Mouse (Mus musculus) regulatory T cell (primary cell): Measurements from ENCODE around the gene Tnrc6a.
"Not testable (repeated sequence)": the region's sequence is repeated elsewhere in the genome, so short reads cannot be mapped to it uniquely, and the experiment has no call there.

Experiments used
- in situ Hi-C: fragments of 300-600 bp; cut with MboI, MseI; formaldehyde crosslinking; loops from one replicate; pipeline ENCODE4 v1.15.1; 2025; ENCODE audit warnings: high pct_unique_total_duplicates

The Tnrc6a gene

DNA sequence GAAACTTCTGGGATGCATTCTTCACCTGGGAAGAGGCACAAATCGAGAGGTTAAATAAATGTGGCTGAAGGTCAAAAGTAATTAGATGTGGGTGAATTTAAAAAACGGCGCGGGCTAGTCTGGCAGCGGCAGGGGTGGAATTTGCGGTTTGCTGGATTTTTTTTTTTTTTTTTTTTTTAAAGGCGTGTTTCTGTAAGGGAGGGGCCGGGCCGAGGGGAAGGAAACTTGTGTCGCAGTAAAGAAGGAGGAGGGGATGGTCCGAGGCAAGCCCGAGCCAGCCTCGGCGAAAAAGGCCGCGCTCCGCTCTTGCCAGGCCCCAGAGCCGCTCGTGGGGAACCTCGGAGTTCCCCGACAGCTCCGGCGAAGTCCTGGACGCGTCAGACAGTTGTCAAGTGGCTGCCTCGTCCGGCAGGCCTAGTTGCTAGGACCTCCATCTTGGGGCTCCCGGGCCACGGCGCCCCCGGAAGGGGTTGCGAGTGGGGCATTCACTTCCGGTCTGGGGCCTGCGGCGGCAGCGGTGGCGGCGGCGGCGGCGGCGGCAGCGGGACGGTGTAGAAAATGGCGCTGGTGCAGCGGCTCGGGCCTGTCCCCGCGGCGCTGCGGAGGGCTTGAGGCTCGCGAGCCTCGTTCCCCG lies at the start of gene Tnrc6a:
Gene Tnrc6a (plus strand): TSS at position 221 of the 634 bp plus-strand sequence.
- in situ Hi-C loops = no loop called here

DNA sequence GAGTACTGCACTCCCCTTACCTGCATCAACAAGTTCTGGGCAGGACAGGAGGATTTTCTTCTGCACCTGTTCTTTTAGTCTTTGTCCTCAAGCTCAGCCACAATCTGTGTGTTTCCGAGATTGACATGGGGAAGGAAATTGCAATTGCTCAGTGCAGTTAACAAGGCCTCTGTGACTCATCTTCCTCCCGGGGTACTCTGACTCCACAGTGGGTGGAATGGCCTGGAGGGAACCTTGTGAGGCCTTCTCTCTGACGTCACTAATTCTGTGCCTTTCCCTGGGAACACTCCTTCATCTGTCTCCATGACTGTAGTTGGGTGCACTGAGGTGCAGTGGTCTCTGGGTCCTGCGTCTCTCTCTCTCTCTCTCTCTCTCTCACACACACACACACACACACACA lies 41.4 kb upstream of the Tnrc6a start:
- in situ Hi-C loops = no loop called here

DNA sequence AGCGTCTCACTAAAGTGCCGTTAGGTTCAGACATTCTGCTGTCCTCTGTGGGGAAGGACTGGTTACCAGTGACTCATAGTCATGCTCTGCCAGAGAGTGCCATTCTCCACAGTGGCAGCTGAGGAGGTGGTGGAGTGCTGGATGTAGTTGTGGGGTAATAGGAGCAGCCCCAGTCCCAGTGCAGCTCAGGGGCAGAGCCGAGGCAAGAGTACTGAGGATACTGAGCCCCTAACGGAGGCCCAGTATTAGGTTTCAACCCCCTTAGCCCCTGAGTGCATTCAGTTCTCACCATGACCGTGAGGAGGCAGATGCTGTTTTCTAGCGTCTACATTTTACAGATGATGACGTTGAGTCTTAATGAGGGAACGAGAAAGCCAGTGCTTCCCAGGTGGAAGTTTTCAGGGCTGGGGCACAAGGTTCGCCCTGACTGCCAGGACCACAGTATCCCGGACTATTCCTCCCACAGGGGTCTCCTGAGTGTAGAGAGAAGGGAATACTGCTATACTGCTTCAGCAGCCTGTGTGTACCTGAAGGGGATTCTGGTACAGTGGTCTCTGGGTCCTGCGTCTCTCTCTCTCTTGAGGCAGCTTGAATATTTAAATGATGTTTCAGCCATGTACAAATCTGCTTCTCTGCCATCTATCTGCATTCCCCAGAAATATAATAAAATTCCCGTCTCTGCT lies 40.1 kb upstream of the Tnrc6a start:
- in situ Hi-C loops = no loop called here

DNA sequence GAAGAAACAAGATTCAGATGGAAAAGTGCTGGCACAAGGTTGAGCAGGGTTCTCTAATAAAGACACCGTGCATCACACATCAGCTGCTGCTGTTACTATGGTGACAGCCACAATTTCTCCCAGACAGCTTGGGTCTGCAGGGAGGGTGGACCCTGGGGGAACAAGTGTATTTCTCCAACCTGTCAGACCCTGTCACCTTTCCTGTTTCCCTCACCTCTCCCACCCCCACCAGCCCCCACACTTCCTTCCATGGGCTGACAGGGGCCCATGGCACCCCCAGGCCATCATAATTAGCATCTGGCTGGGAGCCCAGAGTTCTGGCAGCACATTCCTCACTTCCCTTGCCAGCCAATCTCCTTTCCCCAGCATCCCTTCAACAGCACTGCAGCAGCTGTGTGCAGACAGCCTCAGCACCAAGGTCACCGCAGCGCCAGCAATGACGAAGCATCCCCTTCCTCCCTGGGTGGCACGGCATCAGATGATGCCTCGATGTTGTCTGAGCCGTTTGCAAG lies 39.4 kb upstream of the Tnrc6a start:
- in situ Hi-C loops = no loop called here

DNA sequence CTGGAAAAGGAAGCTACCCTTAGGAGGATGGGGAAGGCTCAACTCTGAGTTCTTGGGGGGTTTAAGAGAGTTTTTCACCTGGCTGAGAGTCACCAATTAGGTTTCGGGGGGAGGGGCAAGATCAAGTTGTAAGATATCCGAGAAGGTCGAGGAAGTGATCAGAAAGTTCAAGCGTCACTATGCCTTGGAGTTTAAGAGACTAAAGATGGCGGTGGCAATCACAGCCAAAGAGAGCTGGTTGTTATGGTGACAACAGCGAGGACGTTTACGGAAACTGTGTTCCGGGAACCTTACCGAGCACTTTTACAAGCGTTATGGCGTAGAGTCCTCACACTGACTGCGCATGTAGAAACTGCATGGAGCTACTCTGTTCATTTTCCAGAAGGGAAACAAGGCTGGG lies 39.0 kb upstream of the Tnrc6a start:
- in situ Hi-C loops = no loop called here

DNA sequence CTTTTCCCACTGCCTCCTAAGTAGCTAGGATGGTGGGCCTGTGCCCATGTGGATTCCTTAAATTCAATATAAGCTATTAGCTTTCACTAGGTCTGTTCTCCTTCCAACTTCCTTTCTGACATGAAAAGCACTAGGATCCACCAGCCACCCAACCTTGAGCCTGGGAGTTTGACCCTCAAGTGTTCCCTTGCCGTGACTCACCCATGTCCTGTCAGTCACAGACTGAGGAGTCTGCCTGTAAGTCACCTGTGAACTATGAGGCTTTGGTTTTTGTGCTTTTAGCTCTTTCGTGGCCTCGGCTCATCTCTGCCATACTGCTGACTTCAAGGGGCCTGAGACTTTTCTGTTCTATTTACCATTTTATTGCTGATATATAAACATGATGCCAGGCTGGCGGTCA lies 34.8 kb upstream of the Tnrc6a start:
- in situ Hi-C loops = no loop called here

DNA sequence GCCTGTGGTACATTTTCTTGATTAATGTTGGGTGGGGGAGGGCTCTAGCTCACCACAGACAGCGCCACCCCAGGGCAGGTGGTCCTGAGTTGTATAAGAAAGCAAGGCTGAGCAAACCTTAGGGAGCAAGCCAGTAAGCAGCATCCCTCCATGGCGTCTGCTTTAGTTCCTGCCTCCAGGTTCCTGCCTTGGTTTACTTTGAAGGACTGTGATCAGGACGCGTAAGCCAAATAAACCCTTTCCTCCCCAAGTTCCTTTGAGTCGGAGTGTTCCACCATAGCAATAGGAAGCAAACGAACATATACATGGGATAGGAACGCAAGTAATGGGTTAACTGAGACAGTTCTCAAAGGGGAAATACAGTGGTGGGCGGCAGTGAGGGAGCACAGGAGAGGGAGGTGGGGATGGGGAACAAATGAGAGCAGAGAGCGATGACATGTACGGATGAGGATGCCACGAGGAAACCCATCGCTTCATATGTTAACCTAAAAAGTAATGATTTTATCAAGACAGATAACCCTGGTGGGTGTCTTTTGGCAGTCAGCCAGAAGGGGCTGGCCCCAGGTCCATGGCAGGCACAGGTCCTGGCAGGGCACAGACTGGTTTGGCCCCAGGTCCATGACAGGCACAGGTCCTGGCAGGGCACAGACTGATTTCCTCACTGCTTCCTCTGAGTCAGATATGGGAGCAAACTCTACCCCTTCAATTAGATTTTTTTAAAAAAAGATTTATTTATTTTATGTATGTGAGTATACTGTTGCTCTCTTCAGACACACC lies 27.2 kb upstream of the Tnrc6a start:
- in situ Hi-C loops = no loop called here

DNA sequence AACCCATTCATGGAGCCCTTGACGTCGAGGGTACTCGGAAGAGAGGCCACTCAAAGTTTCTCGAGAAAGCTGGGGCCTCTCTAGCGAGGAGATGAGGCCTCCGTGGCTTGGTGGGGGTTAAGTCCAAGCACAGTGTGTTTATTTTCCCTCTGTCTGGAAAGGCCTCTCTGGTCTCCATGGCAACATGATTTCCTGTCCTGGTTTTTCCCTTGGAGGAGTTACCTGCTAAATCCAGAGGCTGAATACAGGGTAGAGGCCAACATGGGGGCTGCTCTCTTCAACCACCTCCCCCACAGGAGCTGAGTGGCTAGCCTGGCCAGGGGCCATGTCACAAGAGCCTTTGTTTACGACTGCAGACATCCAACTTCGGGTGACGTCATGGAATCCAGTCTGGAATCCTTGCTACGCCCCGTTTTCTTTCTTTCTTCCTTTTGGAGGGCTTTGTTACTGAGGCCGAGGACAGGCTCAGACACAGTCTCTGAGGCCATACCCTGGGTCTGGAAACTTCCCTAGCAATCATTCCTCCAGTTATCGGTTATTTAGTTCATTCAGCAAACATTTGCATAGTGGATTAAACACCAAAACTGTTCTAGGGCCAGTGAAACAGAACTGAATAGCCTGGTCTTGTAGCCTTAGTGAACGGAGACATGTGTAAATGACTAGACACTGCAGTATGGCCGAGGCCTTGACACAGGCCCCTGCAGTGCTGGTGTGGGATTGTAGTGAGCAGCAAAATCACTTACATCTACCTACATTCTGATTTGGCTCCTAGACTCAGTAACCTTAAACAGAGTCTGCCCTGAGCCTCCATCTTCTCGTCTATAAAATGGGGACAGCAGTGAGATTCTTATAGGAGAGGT lies 25.6 kb upstream of the Tnrc6a start:
- in situ Hi-C loops = no loop called here

DNA sequence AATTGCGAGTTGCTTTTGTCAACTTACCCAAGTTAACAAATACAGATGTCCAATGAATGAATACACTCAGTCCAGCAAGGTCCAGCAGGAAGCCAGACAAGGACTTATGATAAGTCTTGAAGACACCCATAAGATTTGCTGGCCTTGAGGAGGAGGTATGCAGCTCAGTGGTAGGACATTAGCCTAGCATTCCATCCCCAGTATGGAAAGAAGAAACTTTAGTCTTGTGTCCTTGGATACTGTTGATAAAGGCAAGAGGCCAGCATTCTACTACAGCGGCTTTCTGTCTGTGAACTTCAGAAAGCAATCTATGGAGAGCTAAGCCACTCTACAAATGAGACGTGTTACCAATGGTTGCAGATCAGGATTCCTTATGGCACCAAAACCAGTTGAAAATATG lies 22.4 kb upstream of the Tnrc6a start:
- in situ Hi-C loops = no loop called here

DNA sequence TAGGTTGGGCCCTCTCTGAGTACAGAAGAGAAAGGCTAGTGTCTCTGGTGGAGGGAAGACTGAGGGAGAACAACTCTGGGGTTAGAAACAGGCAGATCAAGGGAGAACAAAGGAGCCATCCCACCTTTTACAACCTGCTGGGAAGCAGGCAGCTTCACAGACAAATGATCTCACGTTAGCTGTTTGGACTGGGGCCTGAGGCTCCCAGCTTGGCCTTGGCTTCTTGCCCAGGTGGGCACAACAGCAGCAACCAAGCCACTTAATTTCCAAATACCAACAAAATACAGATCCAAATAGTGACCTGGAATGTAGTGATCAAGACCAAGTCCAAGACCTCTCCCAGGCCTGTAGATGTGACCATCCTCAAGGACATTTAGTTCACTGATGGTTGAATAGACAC lies 18.3 kb upstream of the Tnrc6a start:
- in situ Hi-C loops = not testable (repeated sequence)

DNA sequence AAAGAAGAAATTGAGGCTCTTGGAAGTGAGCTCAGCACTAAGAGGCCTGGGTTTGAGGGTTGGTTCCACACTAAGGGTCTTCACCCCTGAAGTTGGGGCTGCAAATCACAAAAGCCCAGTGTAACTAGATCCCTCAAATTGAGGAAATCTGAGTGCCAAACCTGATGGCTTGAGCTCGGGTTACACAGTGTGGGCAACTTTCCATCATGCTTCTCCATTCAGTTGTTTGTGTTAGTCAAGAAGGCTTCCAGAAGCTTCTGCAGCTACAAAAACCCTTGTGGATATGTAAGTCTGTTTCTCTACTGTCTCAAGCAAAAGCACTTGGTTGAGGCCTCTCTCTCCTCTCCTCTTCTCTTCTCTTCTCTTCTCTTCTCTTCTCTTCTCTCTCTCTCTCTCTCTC lies 17.8 kb upstream of the Tnrc6a start:
- in situ Hi-C loops = no loop called here

DNA sequence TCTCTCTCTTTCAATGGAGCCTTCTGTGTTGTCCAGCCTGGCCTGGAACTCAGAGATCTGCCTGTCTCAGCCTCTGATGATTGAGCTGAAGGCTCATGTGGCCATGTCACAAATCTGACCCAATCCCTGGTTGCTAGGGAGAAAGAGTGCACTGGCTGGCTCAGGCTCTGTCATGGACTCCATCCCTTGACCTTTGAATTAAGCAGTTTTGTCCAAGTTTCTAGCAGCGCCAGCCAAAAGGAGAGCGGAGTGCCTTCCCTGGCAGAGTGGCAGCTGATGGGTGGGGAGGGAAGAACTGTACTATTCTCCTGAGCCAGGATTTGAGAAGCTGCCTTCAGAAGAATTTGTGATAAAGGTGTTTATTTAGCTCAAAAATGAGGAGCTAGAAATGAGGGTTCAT lies 17.4 kb upstream of the Tnrc6a start:
- in situ Hi-C loops = no loop called here

DNA sequence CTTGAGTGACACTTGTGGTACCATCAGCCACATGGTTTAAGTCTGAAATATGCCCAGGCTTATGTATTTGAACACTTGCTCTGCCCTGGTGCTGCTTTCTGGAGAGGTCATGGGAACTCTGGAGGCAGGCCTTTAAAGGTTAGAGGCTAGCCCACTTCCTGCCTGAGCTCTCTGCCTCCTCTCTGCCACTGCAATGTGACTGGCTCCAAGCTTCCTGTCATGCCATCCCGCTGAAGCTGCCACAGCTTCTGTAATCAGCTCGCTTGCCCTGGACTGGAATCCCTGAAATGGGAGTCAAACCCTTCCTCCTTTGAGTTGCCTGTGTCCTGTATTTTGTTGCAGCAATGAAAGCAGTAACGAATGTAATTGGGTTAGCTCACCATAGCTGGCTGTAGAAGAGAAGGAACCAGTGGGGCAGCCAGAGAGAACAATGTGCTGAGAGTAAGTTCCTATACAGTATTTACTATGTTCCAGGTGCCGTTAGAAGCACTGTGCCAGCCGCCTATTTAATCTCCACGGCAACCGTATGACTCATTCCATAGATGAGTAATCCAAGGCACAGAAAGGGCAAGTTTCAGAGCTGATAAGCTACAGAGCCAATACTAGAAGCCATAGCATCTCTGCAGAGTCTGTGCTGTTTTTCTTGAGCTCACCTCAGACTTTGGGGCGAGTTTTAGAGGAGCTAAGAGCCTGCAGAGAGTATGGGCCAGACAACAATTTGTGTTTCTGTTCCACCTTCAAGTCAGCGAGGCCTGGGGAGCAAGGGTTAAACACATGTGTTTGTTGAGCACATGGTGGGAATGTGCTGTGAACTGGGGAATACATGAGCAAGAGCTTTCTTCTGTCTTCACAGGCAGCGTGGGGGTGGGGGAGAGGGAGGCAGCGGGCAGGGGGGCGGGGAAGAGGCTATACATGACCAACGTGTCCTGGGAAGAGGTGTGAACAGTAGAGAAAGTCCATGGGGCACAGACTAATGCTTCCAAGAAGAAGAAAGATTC lies 15.3 kb upstream of the Tnrc6a start:
- in situ Hi-C loops = no loop called here

DNA sequence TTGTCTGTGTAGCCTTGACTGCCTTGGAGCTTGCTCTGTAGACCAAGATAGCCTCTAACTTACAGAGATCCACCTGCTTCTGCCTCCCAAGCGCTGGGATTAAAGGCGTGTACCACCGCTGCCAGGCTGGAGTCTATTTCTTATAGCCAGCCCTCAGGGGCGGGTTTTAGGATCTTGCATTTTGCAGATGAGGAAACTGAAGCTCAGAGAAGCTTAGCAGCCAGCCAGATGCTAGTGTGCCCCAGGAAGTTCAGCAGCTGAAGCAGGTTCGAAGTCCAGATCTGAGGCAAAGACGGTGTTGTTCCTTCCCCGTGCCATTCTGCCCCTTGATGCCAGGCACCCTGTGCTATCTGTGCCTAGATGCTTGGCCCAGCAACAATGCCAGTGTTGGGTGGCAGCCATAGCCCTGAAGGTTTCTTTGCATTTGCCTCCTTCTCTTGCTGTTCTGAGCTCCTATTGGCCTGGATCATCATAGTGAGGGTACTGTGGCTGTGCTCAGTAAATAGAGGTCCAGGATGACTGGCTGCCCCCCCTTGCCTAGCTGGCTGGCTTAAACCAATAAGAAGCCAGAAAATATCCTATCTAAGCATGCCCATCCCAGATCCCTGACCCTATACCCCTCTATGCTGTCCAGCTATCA lies 14.2 kb upstream of the Tnrc6a start:
- in situ Hi-C loops = no loop called here

DNA sequence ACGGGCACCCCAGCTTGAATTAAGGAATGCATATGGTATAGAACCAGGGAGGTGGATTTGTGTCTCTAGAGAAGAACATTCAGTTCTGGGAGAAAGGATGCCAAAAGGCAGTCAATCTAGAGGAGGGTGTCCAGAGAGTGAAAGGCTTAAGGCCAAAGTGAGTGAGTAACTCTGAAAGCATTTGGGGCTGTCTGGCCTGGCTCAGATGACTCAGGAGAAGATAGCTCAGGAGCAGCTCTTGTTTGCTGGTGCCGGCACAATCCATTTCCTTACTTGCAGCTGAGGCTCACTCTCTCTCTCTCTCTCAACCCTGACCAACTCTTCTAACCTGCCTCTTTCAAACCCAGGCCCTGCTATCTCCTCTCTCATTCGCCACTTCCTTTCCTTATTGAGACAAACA lies 13.6 kb upstream of the Tnrc6a start:
- in situ Hi-C loops = no loop called here

DNA sequence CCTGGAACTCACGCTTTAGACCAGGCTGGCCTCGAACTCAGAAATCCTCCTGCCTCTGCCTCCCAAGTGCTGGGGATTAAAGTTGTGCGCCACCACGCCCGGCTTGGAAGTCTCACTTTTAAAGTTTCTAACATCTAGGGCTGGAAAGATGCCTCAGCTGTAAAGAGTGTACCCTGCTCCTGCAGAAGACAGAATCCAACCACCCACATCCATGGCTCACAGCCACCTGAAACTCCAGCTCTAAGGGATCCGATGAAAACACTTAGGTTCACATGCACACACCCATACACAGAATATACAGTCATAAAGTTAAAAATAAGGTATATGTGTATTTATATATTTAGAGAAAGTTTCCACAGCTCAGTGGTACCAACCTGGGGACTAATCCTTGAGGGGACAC lies 10.1 kb upstream of the Tnrc6a start:
- in situ Hi-C loops = no loop called here

DNA sequence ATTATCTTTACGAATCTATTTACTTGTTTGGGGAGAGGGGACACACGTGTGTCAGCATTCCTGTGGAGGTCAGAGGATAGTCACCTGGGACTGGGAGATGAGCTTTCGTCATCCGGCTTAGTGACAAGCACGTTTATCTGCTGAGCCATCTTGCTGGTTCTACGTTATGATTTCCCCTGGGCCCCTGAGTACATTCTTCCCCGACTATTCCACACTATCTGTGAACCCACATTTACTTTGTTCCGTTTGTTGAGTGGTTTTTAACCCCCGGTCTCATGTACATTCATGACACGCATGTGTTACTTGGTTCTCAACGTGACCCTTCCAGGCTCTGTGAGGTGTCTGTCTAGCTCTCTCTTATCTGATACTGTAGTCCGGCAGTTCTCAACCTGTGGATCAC lies 6.9 kb upstream of the Tnrc6a start:
- in situ Hi-C loops = no loop called here

DNA sequence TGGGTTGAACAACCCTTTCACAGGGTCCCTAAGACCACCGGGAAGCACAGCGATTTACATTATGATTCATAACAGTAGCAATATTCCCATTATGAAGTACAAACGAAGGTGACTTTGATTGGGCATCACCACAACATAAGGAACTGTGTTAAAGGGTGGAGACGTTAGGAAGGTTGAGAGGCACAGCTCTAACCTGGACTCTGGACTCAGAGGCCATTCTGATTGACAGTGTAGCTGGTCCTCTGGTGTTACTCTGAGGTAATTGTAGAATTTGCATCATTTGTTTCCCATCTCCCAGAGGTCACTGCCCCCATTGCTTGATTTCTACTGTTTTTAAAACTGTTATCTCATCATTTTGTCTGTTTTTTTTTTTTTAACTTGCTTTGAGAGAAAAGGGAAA lies 6.5 kb upstream of the Tnrc6a start:
- in situ Hi-C loops = no loop called here

DNA sequence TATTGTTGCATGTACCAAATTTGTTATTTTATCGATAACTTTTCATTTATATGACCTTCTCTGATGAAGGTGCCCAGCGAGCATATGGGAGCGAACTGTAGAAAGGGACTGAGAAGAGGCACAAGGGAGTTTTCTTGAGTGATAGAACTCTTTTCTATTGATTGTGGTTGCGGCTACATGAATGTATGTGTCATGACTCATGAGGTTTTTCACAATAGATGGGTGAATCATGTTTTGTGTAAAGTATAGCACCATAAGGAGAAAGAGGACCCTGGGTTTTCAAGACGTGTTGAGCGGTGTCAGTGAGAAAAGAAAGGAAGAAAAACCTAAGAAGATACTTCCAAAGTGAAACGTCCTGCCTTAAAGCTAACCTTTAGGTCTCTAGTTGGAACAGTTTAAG lies 3.2 kb upstream of the Tnrc6a start:
- in situ Hi-C loops = no loop called here

DNA sequence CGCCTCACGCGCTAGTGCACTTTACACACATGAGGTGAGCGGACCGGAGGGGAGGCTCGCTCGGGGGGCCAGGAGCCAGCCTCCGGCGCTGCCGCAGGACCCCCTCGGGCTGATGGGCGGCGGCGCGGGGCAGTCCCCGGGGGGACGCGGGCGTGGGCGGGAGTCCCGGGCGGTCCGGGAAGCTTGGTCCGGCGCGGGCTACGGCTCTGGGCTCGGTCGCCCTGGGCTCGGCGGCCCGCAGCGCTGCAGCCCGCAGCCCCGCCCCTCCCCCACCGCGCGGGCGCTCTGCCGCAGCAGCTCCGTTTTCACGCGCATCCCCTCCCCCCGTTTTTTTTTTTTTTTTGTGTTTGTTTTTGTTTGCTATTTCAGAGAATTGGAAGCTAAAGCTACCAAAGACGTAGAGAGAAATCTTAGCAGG lies 623 bp downstream of the Tnrc6a start:
- in situ Hi-C loops = no loop called here
